Mouse (Mus musculus): Measurements from ENCODE around the gene Pa2g4.

DNA sequence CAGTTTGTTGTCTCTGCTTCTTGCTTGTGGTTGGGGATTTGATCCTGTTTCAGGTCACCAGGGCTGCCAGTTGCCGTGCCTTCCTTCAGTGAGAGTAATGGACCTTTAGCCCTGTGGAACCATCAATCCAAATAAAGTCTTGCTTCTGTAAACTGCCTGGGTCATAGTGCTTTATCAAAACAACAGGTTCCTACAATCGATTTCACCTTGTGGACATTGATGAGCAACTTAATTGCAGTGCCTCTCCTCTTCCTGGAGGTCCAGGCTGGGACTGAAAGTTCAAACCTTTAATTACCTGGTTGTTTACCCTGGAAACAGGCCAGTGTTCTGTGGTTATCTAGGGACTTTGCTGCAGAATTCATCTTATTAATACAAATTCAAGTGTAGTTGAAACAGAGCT lies 32.7 kb upstream of the Pa2g4 start:
- TF ChIP-seq CTCF (IDR thresholded peaks at IDR 0.05; ENCODE audit: low read depth, low read length): no peak
- TF ChIP-seq POLR2A (IDR thresholded peaks at IDR 0.05; ENCODE audit: insufficient read depth, low read length): no peak
- no peak for TF ChIP-seq EP300 (IDR thresholded peaks at IDR 0.05; ENCODE audit: insufficient read depth, low read depth, low read length)
